Mouse (Mus musculus): ENCODE measurements at regions not wholly inside any gene's neighbourhood (a gene's known extent, or its start where the extent isn't known, plus 50 kb on each side); places are given as distances from the start of the nearest gene placed in this dataset.

- no peak for DNase-seq
Observed at GRCm38 (mm10) chr10:55096223-55096622, 1010.5 kb upstream of the Msl3l2 start.

GRCm38 (mm10) chr10:55097225-55097624, 1009.5 kb upstream of the Msl3l2 start:
- no peak for DNase-seq

DNA sequence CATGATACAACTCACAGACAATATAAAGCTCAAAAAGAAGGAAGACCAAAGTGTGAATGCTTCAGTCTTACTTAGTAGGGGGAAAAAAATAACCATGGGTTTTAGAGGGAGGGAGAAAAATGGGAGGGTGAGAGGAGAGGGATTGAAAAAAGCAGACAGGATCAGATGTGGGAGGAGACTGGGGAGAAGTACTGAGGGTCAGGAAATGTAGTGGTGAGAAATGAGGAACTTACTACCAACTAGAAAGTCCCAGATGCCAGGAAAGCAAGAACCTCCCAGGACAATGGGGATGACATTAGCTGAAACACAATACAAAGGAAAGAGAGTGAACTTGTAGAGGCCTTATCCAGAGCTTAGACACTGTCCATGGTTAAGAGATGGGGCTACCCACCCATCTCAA, 1008.4 kb upstream of the Msl3l2 start:
- no peak for DNase-seq

- no peak for DNase-seq
Observed at GRCm38 (mm10) chr10:55112217-55112616, 994.5 kb upstream of the Msl3l2 start.

- no peak for DNase-seq
Observed at GRCm38 (mm10) chr10:55148190-55148589, 958.5 kb upstream of the Msl3l2 start.

- no peak for DNase-seq
Observed at GRCm38 (mm10) chr10:55192176-55192575, 914.5 kb upstream of the Msl3l2 start.

GRCm38 (mm10) chr10:55194144-55194543, 912.6 kb upstream of the Msl3l2 start:
- no peak for DNase-seq

- no peak for DNase-seq
Observed at GRCm38 (mm10) chr10:55195266-55195665, 911.5 kb upstream of the Msl3l2 start.

DNA sequence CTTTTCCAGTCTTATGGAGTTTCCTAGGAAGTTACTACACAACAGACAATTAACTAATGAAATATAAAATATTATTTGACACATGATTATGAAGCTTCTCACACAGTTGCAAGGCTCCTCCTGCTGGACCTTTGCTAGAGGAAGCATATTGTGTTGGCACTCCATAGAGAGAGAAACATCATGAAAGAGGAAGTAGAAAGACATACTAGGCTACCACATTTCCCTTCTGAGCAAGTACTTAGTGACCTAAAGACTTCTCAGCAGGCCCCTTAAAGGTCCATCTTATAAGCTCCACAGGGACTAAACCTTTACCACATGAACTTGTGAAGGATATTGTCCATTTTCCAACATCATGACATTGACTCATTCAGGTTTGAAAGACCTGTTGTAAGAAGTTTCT, 869.6 kb upstream of the Msl3l2 start:
- DNase-seq: no peak

DNA sequence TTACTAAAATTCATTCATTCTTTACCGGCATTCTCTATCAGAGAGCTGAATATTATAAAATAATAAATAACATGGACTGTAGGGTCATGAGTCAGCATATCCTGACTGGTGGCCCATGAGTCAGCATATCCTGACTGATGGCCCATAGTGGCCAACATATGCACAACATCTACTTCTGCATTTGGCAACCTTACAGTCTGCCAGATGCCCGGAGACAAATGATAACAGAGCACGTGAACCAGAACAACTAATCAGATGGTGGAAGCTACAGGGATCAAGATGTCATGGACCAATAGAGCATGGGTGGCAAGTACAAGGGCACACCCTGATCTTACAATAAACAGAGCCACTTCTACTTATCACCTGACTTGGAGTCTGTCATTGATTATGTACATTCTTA, 849.4 kb upstream of the Msl3l2 start:
- no peak for DNase-seq

DNA sequence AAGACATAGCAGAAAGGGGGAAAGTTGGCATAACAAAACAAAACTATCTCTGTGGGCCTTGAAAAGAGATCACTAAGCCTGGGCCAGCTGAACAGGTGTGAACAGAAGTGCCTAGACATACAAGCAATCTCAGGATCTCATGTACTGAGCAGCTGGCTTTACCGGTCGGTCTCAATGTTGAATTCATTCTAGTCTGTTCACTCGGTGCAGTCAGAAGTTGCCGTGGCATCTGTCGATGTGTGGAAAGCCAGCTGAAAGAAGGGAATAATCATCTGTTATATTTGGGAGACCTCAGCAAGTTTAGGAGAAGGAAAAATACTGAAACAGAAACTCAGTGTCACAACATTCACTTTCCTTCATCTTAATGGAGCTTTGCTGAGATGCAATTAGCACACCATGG, 806.6 kb upstream of the Msl3l2 start:
- DNase-seq: no peak

DNA sequence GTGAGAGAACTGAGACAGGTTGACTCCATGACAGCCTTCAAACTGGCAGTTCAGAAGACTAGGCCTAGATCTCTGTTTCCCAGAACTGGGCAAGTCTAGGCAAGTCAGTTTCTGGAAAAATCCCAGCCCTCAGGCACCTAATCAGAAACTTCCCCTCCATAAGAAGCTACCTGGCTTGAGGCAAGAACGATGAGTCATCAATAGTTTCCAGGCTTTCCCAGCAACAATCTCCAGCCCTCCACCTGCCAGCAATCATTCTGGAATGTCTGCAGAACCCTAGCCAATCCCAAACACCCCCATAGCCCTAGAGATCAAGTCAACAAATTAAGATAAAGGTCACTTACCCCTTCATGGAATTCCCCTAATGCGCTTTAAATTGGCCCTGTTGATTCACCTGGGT, 772.9 kb upstream of the Msl3l2 start:
- no peak for DNase-seq

DNA sequence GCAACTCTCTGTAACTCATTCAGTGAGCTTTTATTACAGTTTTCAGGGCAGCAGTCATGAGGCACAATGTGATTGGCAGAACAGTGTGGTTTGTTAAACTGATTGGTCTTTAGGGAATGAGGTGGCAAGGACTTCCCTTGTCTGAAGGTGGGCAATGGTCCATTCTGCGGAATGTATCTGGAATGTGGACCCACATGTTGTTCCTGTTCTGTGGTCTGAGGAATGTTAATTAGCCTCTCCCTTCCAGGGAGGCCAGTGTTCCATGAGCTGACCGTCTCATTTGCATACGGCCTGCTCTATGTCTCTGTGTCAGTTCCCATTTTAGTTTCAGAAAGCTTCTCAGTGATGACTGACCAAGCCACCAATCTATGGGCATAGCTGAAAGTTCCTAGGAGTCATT, 770.7 kb upstream of the Msl3l2 start:
- peak; percentile 8 for DNase-seq

DNA sequence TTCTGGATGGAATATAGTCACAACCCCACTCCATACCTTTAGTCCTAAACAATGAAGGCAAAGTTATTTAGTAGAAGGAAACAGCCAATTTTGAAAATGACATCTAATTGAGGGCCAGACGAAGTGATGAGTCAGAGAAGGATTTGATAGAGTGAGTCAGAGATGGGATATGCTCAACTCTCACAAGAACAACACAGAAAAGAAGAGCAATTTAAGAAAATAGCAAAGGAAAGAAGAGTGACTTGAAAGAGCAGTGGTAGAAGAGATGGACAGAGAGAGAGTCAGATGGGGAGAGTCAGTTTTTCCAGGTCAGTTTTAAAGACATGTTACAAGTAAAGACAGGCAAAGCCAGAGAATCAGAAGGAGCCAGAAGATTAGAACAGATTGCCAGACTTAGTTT, 758.6 kb upstream of the Msl3l2 start:
- DNase-seq: no peak

Measured in kidney, adult 9 months (tissue).